Mouse (Mus musculus): Measurements from ENCODE around the gene Ly6g5b.

GRCm38 (mm10) chr17:35090166-35090932 is 24.9 kb downstream of the Ly6g5b start:
- TF ChIP-seq CTCF (IDR thresholded peaks at IDR 0.05; ENCODE audit: low read depth) (no peak), EP300 (optimal IDR thresholded peaks at IDR 0.05) (no peak)

Measured in stomach, postnatal 0 days (tissue).